Mouse (Mus musculus) left cerebral cortex, postnatal 25 days (tissue): ENCODE measurements around the gene Kcnq1. TPM values are rescaled to one million over a fixed set of nuclear protein-coding genes. Genes with fewer than 3 reads are reported as not detected.

Experiments
- DNase-seq, 2 experiments: peaks; one replicate each; pipeline ENCODE4 v3.0.0; 2022; ENCODE audit warnings: low spot score in 2 of 2, mixed read lengths in 1 of 2
- intact Hi-C: fragments of 180-260 bp; cut with DNase I; formaldehyde crosslinking; loops from one replicate; pipeline ENCODE4 v1.15.1; 2025
- total RNA-seq, 2 experiments: library from RNA; stranded (reverse); gene quantifications; 2 replicates each; pipeline ENCODE4 v1.2.3; 2021

Gene Kcnq1
- total RNA-seq, 2 experiments from 2014 or later = 0.53 to 1.4 TPM

GRCm38 (mm10) chr7:143210796-143211195 lies 104.6 kb downstream of the Kcnq1 start:
- no peak for DNase-seq
- intact Hi-C loops = no loop called here

- DNase-seq = no peak
- intact Hi-C loops = no loop called here
Observed at GRCm38 (mm10) chr7:143251206-143251605, 145.0 kb downstream of the Kcnq1 start.

GRCm38 (mm10) chr7:143253126-143253871 lies 147.1 kb downstream of the Kcnq1 start:
- intact Hi-C loops = no loop called here
- DNase-seq = no peak

- intact Hi-C loops = no loop called here
- DNase-seq = no peak
Observed at GRCm38 (mm10) chr7:143254901-143255300, 148.7 kb downstream of the Kcnq1 start.

- DNase-seq = no peak
- intact Hi-C loops = no loop called here
Observed at GRCm38 (mm10) chr7:143261246-143261645, 155.1 kb downstream of the Kcnq1 start.

- intact Hi-C loops = no loop called here
- DNase-seq = no peak
Observed at GRCm38 (mm10) chr7:143263557-143263956, 157.4 kb downstream of the Kcnq1 start.

- intact Hi-C loops = no loop called here
- DNase-seq = no peak
Observed at GRCm38 (mm10) chr7:143263966-143264365, 157.8 kb downstream of the Kcnq1 start.

GRCm38 (mm10) chr7:143265386-143265785 lies 159.2 kb downstream of the Kcnq1 start:
- DNase-seq = no peak
- intact Hi-C loops = no loop called here

GRCm38 (mm10) chr7:143265829-143266438 lies 159.8 kb downstream of the Kcnq1 start:
- intact Hi-C loops = no loop called here
- no peak for DNase-seq

GRCm38 (mm10) chr7:143273747-143274146 lies 167.6 kb downstream of the Kcnq1 start:
- DNase-seq = no peak
- intact Hi-C loops = no loop called here

- DNase-seq = no peak
- intact Hi-C loops = no loop called here
Observed at GRCm38 (mm10) chr7:143275030-143275429, 168.9 kb downstream of the Kcnq1 start.

GRCm38 (mm10) chr7:143283625-143284024 lies 177.5 kb downstream of the Kcnq1 start:
- no peak for DNase-seq
- intact Hi-C loops = no loop called here

- intact Hi-C loops = no loop called here
- DNase-seq = no peak
Observed at GRCm38 (mm10) chr7:143284866-143285265, 178.7 kb downstream of the Kcnq1 start.

GRCm38 (mm10) chr7:143285440-143285839 lies 179.3 kb downstream of the Kcnq1 start:
- DNase-seq = no peak
- intact Hi-C loops = no loop called here

- intact Hi-C loops = no loop called here
- no peak for DNase-seq
Observed at GRCm38 (mm10) chr7:143286532-143287290, 180.5 kb downstream of the Kcnq1 start.

- no peak for DNase-seq
- intact Hi-C loops = no loop called here
Observed at GRCm38 (mm10) chr7:143288135-143288534, 182.0 kb downstream of the Kcnq1 start.

- DNase-seq = no peak
- intact Hi-C loops = no loop called here
Observed at GRCm38 (mm10) chr7:143289082-143289849, 183.1 kb downstream of the Kcnq1 start.

- DNase-seq = no peak
- intact Hi-C loops = no loop called here
Observed at GRCm38 (mm10) chr7:143294690-143295355, 188.7 kb downstream of the Kcnq1 start.

- DNase-seq = peak; percentile 46 to 58
- intact Hi-C loops = no loop called here
Observed at GRCm38 (mm10) chr7:143295356-143296000, 189.3 kb downstream of the Kcnq1 start.
